Mouse (Mus musculus) right cerebral cortex, adult 18-20 months (tissue): Measurements from ENCODE around the gene C1qtnf1.

ENCODE experiments used
- DNase-seq: peaks from one replicate; pipeline ENCODE4 v3.0.0; 2022; ENCODE audit warnings: mixed read lengths

C1qtnf1 gene

DNA sequence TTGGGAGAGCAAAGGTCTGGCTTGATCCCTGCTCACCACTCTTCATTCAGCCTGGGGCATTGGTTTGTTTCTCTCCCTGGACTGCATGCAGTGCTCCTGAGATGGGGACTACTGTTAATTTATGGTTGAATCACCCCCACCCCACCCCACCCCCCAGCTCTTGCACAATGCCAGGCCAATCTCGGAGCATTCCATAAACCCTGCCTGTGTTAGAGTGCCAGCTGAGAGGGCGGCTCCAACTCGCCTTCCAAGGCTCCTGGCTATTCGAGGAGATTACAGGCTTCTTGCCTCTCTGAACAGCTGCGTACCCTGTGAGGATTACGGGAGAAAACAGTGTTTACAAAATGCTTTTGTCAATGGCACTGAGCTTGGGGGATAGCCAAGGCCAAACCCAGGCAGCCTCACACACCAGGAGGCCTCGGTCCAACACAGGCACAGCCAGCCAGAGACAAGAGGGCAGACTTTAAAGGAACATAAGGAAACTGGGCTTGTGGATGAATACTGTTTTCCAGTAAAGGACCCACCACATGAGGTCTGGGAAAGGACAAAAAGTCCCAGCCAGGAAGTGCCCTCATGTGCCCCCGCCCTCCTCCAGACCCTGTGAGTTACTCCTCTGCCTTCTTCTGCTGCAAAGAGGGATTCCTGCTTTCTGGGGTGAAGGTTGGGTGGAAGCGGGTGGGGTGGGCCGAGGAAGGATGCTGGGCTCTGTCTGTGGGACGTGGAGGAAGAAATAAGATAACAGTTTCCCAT, 10.8 kb downstream of the C1qtnf1 start:
- DNase-seq = no peak

DNA sequence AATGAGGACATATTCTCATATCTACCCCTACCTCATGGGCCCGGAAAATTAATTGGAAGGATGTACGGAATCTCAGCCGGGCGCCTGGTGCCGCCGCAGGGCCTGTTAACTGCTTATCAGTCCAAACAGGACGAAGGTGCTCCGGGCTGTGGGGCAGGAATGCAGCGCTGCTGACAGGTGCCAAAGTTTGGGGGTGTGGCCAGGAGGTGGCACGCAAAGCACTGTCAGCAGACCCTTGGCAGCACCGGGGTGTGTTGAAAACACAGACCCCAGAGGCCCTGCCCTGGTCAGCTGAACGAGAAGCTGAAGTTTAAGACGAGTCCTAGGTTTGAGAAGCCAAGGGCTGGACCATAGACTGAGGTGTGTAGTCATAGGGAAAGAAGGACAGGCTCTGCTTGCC, 14.7 kb downstream of the C1qtnf1 start:
- no peak for DNase-seq

DNA sequence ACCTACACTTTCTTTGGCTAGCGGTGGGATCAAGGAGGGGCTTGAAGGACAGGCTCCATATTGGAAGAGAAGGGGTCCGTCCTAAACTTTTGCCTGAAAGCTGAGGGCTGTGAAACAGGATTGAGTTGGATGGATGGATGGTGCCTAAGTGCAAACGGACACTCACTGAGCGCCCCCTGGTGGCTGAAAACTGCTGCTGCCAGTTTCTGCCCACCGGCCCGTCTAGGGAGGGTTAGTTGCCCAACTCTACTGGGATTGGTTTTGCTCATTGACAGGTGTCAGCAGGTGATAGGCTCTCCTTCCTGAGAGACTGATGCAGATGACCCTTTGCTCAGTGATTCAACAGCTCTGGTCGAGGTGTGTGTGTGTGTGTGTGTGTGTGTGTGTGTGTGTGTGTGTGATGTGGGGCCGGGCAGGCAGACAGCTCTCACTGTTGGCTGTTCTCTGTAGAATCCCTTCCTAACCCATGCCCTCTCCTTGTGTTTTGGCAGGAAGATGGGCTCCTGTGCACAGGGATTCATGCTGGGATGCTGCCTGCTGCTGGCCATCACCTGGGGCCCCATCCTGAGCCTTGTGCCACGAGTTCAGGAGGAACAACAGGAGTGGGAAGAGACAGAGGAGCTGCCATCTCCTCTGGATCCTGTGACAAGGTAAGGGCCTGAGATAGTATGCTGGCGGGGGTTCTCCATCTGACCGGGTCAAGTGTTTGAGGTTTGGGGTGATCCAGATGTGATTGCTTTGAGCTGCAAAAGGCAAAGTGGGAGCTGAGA, 15.4 kb downstream of the C1qtnf1 start:
- no peak for DNase-seq

DNA sequence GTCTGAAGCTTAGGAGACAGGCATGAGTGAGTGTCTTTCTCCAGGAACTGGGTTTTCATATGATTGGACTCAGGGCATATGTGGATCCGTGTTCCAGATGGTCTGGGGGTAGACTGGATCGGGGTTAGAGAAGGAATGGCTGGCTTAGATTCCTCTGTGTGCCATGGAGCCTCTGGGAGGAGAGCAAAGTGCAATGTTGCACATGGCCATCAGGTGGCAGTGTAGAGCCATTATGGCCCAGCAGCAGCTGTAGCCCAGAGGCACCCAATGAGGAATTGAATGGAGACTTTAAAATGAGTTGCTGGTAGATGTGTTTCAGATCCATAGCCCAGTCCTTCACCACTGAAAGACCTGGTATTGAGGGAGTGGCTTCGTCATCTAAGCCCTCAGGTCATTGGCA, 17.8 kb downstream of the C1qtnf1 start:
- peak; percentile 63 for DNase-seq

DNA sequence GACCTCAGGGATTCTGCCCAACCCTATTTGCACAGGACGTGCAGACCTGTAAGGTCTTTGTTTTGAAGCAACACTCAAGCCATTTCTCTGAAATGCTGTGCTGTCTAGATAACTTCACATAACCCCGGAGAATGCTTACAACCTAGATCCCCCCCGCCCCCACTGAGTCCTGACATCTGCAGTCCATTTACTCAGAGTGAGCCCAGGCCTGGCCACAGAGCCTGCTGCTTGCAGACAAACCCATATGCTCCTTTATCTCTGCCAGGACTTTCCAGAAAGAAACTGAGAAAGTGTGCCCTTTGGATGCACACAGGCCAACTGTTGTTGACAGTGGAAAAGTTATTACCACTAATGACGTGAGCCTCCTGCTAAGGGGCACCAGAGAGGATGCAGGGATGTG, 19.3 kb downstream of the C1qtnf1 start:
- no peak for DNase-seq

DNA sequence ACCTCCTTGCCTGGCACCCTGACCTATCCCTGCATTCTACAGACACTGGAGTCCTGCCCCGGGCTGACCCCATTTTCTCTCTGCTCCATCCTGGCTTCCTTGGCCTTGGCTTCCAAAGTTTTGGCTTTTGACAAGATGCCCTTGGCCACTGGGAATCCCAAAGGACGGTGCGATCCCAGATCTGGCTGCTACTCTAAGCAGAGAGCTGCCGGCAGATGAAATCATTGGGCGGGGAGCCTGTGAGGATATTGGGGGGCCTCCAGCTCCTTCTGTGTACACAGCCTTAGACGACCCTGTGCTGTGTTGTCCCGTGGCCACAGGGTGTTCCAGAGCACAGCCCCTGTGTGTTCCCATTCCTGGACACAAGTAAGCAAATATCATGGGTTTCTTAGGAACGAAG, 20.4 kb downstream of the C1qtnf1 start:
- DNase-seq = no peak

DNA sequence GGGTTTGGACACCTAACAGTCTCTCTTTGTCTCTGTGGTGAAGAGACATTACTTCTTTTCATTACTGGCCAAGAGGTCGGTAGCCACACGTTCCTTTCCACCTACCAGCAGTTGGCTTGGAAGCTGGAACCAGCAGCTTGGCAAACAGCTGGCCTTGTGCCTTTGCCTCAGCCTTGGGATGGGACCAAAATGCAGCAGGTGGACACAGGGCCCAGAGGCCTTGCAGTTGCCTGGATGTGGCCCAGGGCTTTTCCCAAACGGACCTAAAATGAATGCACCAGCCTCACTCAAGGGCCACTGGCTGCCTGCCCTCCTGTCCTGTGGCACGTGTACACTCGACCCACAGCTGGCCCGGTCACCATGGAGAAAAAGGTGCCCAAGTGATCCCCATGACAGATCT, 23.2 kb downstream of the C1qtnf1 start:
- DNase-seq = no peak

DNA sequence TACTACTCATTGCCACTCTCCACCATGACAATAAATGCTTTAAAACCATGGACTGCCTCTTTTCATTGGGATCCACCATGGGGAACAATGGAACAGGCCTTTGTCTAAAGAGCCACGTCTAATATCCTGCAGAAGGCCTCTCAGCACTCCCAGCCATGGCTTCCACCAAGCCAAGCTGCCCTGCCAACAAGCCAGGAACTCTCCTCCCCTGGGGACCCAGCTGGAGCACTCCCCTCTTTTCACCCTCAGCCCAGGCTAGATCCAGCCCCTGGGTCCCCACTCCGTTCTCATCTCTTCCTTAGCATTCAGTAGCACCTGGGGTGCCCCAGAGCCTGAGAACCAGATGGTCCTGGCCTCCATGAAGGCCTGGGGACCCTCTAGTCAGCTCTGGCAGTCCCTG, 25.0 kb downstream of the C1qtnf1 start:
- no peak for DNase-seq

DNA sequence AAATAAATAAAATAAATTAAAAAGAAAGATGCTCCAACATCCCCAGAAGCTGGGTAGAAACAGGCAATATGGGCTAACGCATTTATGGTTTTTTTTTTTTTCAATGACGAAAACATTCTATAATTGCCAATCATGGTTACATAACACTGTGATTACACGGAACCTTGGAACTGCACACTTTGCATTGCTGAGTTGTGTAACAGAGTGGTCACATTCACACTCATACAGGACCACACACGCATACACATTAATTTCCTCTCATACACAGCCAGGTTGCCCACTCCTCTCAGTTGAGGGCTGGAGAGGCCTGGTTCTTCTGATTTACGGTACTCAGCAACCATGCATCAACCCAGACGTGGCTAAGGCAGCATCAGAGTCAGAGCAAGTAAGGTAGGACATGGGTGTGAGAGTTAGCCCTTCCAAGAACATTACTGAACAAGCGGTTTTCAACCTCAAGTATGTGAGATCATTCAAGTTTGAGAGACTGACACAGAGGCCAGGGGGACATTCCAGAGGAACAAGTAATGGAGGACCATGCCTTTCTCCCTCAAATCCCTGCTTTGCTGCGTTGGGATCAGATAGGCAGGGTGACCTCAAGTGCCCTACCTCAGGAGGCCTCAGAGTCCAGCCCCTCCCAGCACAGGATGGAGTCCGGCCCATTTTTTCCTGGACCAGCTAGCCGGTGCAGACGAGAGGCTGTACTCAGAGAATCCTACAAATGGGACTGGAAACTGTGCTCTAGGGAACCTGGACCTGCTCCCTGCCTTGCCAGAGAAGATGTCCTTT, 26.1 kb downstream of the C1qtnf1 start:
- DNase-seq = no peak

DNA sequence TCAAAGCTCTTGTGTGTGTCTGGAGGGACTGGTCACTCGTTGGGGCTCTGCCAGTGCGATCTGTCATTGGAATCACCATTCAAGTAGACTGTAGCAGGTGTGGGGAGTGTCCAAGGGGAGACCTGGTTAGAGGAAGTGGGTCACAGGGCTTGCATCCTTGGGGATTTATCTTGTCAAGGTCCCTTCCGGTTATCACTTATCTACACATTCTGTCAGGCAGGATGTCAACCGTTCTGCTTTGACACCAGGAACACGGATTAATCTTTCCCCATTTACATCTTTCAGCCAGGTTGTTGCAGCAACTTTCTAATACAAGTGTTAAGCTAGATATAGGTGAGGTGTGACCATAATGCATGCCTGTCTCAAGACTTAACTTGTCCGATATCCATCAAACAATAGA, 27.8 kb downstream of the C1qtnf1 start:
- DNase-seq = no peak

DNA sequence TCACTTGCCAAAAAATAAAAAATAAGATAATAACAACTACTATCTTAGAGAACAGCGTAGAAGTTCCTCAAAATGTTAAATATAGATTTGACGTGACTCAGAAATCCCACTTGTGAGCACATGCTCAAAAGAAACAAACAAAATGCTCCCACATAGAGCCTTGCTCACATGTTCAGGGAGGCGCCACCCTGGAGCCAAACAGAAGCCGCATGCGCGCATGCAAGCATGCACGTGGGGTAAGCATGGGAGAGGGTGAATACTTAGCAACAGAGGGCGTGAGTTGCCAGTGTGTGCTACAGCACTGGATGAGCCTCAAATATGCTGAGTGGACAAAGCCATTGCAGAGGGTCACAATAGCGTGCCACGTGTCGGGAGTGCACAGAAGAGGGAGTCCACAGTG, 28.9 kb downstream of the C1qtnf1 start:
- DNase-seq = peak; percentile 77

DNA sequence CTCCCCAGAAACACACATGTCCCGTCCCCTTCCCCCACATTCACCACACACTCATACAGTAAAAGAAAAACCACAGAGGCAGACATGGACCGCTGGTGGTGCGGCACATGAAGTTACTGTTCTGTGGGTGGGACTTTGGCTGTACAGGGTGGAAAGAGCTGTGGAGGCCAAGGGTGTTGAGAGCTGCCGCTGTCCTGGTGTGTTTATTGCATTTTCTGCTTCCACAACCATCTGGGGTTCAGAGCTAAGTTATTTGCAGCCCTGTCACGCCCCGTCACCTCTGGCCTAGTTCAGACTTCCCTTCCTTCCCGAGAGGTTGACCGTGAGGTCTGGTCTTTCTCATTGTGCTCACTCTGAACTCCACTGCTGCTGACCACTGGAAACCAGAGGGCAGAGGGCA, 31.0 kb downstream of the C1qtnf1 start:
- no peak for DNase-seq

DNA sequence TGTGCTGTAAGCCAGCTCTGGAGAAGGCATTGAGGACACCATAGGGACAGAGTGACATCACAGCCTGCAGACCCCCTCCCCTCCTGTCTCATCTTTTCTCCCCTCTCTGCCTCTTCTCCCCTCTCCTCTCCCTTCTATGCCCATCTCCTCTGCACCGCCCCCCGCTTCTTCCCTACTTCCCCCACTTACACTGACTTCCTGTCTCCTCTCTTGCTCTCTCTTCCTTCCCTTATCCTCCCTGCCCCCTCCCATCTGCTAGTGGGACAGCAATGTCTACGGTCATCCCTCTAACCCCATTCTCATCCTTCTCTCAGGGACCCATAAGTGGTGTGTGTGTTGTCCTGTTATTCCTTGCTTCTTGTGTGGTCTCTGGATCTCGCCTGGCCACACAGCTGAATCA, 31.5 kb downstream of the C1qtnf1 start:
- DNase-seq = no peak

DNA sequence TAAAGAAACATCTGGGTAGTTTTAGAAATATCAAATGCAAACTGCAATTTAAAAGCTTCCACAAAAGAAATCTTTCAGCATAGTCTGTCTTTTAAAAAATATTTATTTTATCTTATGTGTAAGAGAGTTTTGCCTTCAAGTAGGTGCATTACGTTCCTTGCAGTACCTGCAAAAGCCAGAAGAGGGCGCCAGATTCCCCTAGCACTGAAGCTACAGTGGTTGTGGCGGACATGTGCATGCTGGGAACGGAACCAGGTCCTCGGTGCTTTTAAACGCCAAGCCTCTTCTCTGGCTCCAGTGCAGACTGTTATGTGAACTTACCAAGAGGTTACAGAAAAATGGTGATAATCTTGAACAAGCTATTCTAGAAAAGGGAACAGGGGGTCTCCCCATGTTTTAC, 32.3 kb downstream of the C1qtnf1 start:
- DNase-seq = no peak

DNA sequence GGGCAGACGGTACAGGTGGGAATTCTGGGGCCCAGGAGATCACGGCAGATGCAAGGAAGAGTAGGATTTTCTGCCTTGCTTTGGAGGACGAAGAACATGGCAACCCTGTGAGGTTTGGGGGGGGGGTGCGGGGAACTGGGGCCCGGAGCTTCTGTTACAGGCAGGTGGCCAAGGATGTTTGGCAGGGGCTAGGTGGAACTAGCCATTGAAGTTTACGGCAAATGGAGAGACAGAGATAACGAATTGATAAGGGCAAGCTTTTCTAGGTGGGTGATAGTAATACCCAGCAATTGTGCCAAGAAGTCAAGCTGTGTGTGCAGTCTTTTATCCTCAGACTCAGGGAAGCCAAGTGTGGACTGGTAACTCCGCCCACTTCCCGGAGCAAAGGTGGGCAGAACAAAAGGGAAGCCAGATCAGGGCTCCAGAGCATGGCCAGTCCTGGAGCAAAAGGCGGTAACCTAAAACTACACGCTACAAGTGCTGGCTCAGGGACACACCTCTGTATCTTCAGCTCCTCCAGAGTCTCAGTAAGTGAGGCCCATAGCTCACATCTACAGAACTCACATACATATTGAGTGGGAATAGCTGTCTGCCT, 39.5 kb downstream of the C1qtnf1 start:
- DNase-seq = no peak

DNA sequence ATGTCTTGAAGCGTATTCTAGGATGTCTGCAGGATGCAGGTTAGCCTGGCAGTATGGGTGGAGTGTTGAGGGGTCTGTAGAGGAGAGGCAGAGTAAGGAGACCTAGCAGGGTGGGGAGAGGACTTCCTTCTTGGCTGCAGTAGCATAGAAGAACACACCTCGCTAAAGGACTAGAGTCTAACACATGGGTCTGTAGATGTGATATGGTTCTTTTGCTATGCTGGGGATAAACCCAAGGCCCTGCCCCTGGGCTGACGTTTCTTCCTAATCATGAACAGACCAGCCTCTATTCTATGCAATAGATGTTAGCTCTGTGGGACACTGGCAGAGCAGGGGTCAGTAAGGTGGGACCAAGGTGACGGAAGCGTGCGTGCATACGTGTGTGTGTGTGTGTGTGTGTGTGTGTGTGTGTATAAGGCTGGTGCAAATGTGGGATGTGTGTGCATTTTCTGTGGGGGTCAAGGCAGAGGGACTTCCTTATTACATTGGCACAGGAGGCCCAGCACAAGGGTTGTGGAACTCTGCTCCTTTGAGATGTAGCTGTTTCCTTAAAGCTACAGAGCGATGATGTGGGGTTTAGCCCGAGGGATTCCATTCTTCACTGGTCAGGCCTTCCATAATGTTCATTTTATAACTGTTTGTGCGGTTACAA, 41.6 kb downstream of the C1qtnf1 start:
- DNase-seq = no peak

DNA sequence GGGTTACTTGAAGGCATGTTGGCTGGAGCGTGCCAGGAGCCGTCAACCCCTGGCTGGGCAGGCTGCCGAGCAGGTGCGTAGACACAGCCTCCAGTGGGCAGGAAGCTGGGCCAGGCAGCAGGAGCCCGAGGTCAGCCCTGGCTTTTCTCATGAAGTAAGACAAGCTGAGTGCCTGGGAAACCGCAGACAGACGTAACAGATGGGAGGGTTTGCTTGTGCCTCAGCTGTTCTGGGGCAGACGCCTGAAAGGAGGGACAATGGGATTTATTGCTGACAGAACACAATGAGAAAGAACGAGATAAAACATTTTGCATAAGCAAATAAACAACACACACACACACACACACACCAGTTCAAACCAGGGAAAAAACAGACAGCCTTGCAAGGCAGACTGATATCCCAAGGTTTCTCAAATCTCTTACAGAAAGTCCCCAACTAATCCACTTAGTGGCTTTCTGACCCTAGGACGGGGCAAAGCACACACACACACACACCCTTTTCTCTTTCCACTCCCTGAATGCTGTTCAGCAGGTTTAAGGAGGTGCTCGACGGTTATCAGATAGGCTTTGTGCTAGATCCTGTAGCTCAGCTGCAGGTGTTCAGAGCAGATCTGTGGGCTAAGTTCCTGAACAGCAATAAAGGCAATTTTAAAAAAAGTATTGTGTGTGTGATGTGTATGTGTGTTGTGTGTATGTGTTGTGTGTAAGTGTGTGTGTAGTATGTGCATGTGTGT, 42.4 kb downstream of the C1qtnf1 start:
- DNase-seq = no peak

DNA sequence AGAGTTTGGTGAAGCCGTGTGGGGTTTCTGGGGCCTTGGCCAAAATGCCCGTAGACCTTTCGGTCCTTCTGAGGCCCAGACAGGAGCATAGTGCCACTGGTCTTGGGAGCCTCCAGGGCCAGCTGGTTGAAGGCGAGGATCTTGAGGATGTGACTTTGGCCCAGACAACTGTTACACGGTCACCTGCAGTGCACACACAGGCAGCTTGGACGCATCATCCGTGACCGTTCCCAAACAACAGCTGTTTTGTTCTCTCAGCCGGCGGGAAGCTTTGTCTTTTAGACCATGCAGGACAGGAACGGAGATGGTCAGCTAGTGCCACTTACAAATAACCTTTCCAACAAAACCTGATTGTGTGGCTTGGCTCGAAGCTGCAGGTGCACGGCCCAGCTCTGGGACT, 43.7 kb downstream of the C1qtnf1 start:
- no peak for DNase-seq

DNA sequence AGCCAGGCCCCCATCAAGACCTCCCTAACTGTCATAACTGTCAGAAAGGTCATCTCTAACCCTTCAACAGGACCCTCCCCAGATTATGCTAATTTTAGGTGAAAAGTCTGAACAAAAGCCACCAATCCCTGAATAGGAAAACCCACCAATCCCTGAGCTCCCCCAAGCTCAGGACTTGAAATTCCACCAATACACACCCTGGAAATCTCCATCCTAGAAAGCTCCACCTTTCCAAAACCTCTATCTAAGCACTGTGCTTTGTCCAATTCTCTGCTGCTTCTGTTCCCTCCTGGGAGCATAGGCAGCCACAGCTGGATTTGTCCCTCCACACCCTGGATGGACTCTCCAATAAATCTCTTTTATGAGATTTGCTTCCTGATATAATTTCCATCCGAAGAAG, 45.2 kb downstream of the C1qtnf1 start:
- DNase-seq = no peak

DNA sequence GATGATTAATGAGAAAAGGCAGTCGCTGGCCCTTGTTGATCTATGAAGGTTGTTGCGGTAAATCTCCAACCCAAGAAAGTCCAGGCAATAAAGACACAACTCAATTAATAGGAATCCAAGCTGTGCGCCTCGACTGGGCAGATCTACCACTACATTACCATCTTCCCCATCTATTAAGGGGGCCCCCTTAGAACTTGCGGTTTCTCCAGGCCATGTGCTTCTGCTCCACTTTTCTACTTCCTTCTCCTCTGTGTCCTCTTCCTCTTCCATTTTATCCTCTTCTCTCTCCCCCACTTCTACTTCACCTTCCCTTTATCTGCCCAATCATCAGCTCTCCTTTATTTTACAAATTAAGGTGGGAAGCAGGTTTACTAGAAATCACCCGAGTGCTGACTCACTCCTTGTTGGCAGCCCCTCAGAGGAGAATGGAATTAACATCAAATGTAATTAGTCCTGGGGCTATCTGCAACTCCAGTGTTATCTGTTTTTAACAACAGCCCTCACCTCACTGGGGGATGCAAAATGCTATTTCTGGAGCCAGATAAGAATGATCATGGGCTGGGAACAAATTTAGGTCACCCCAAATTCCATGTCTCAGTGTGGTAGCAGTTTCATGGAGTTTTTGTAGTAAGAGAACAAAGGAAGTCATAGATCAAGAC, 46.0 kb downstream of the C1qtnf1 start:
- DNase-seq = no peak

DNA sequence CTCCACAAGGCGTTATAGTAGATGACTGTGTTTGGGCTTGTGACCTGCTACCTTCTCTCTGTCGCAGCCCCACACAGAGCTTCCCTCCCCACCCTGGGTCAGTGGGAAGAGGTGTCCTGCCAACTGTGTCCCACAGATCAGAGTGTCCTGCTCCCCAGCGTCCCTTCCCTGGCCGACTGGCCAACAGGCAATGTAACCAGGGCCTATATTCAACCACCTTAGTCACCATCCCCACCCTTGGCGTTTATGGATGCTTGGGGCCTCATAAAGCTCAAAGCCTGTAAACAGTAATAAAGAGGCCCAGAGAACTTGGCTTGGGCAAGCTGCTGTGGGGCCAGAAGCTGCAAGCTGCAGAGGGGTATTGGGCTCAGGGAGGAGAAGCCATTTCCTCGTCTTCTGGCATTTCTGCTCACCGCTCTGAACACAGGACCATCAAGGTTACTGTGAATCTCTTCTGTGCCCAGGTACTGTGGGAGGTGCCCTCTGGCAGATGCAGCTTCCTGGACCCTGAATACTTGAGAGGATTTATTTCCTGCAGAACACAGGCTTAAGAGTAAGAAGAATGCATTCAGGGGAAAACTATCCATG, 47.6 kb downstream of the C1qtnf1 start:
- no peak for DNase-seq
